Mouse (Mus musculus) Patski (cell line): ENCODE measurements around the gene Lemd1. TPM values are rescaled to one million over a fixed set of nuclear protein-coding genes. Genes with fewer than 3 reads are reported as not detected.

ENCODE experiments used
- ATAC-seq: fragments of 100-300 bp; one replicate; pipeline ENCODE4 v1.8.0; 2021
- CTCF ChIA-PET: fragments of 350-600 bp; sonication (Branson Sonifier 250); formaldehyde crosslinking; loops from one replicate; lab custom pipeline; 2022; ENCODE audit warnings: inconsistent platforms; lab: Charles Lee
- POLR2A ChIA-PET: fragments of 350-600 bp; sonication (Branson Sonifier 250); formaldehyde crosslinking; loops from one replicate; lab custom pipeline; 2022; ENCODE audit warnings: antibody characterized with exemption, inconsistent platforms; lab: Charles Lee
- DNase-seq: peaks from one replicate; pipeline ENCODE4 v3.0.0-alpha.2; 2011; ENCODE audit warnings: low read depth, low spot score
- H3K27me3 ChIP-seq: fragments of 371-371 bp; one replicate; pipeline ENCODE4 v1.5.1; 2021
- CTCF ChIP-seq: fragments of 100-300 bp; IDR thresholded peaks from one replicate; pipeline ENCODE4 v1.5.1; 2021
- in situ Hi-C: fragments of 300-500 bp; cut with MboI; formaldehyde crosslinking; loops from 3 replicates; pipeline ENCODE4 v1.11.1; 2018; ENCODE audit warnings: low pct_unique_long_range_greater_than_20kb, mixed read lengths
- polyA plus RNA-seq: library from polyadenylated mRNA; unstranded; gene quantifications from one replicate; pipeline ENCODE4 v1.2.3, GENCODE M21; 2021

Gene Lemd1
- polyA plus RNA-seq = 12.0 TPM

- no peak for DNase-seq
- in situ Hi-C loops = no loop called here
Observed at GRCm38 (mm10) chr1:132191093-132191785, at the start of gene Lemd1, which contains the start of gene AC124108.1. Gene Lemd1 (plus strand): TSS chr1:132191431. Gene AC124108.1 (plus strand): TSS chr1:132191457.

GRCm38 (mm10) chr1:132141753-132142152, 49.5 kb upstream of the Lemd1 start:
- no peak for ATAC-seq

More at GRCm38 (mm10) chr1:132191093-132191785, at the start of gene Lemd1, which contains the start of gene AC124108.1:
- TF ChIP-seq CTCF = no peak
- H3K27me3 ChIP-seq = peaks cover 3% of the 10 kb centered on the region
- ChIA-PET POLR2A (interaction anchor here (0.6 to 7.4 kb wide), 8 partner anchors 9 to 126 kb away, joined by 3 to 49 read pairs (median 6); no protein-coding TSS in a partner anchor), CTCF (interaction anchor here (0.7 to 4.1 kb wide), 9 partner anchors 14 to 101 kb away, joined by 3 to 19 read pairs (median 5); no protein-coding TSS in a partner anchor)
- no peak for ATAC-seq

GRCm38 (mm10) chr1:132143079-132143478, 48.2 kb upstream of the Lemd1 start:
- in situ Hi-C loops = no loop called here

More at GRCm38 (mm10) chr1:132141753-132142152, 49.5 kb upstream of the Lemd1 start:
- in situ Hi-C loops = no loop called here
- no peak for DNase-seq
- POLR2A ChIA-PET = no interaction called here
- CTCF ChIA-PET = interaction anchor here (4.0 kb wide), 1 partner anchor 9 kb away, joined by 31 read pairs; no protein-coding TSS in a partner anchor
- TF ChIP-seq CTCF = no peak
- H3K27me3 ChIP-seq = no peaks in the 10 kb centered on the region

GRCm38 (mm10) chr1:132143730-132144129, 47.5 kb upstream of the Lemd1 start:
- no peak for ATAC-seq
- CTCF ChIA-PET = no interaction called here
- DNase-seq = no peak
- no peak for TF ChIP-seq CTCF
- in situ Hi-C loops = no loop called here
- no peaks in the 10 kb centered on the region for H3K27me3 ChIP-seq
- POLR2A ChIA-PET = no interaction called here

More at GRCm38 (mm10) chr1:132143079-132143478, 48.2 kb upstream of the Lemd1 start:
- DNase-seq (no peak), ATAC-seq (no peak)
- POLR2A ChIA-PET = interaction anchor here (0.6 kb wide), 1 partner anchor 79 kb away, joined by 3 read pairs; no protein-coding TSS in a partner anchor
- CTCF ChIA-PET = interaction anchor here (1.2 kb wide), 1 partner anchor 23 kb away, joined by 4 read pairs; no protein-coding TSS in a partner anchor
- H3K27me3 ChIP-seq = no peaks in the 10 kb centered on the region
- no peak for TF ChIP-seq CTCF

- no peak for TF ChIP-seq CTCF
- H3K27me3 ChIP-seq = no peaks in the 10 kb centered on the region
- no peak for DNase-seq
- in situ Hi-C loops = no loop called here
- ChIA-PET CTCF (no interaction called here), POLR2A (no interaction called here)
- ATAC-seq = no peak
Observed at GRCm38 (mm10) chr1:132144223-132144622, 47.0 kb upstream of the Lemd1 start.

GRCm38 (mm10) chr1:132144837-132145236, 46.4 kb upstream of the Lemd1 start:
- no peak for ATAC-seq
- CTCF ChIA-PET = no interaction called here
- DNase-seq = no peak
- POLR2A ChIA-PET = no interaction called here
- H3K27me3 ChIP-seq = no peaks in the 10 kb centered on the region
- in situ Hi-C loops = no loop called here
- no peak for TF ChIP-seq CTCF

- DNase-seq (no peak), ATAC-seq (no peak)
- ChIA-PET CTCF (no interaction called here), POLR2A (no interaction called here)
- no peak for TF ChIP-seq CTCF
- in situ Hi-C loops = no loop called here
- H3K27me3 ChIP-seq = no peaks in the 10 kb centered on the region
Observed at GRCm38 (mm10) chr1:132145973-132146685, 45.1 kb upstream of the Lemd1 start.

GRCm38 (mm10) chr1:132149410-132149809, 41.8 kb upstream of the Lemd1 start:
- ATAC-seq = no peak
- DNase-seq = no peak
- no peak for TF ChIP-seq CTCF
- no peaks in the 10 kb centered on the region for H3K27me3 ChIP-seq
- ChIA-PET CTCF (interaction anchor here (3.4 to 11.0 kb wide), 2 partner anchors 10 to 29 kb away, joined by 31 to 134 read pairs; partner anchors contain the start of gene Cdk18), POLR2A (interaction anchor here (5.7 kb wide), 1 partner anchor 10 kb away, joined by 36 read pairs; the partner anchor contains the start of gene Cdk18)
- in situ Hi-C loops = no loop called here

- DNase-seq (no peak), ATAC-seq (peak; percentile 64)
- in situ Hi-C loops = loop anchor here (5.0 kb wide), 1 partner anchor 143 kb away; the partner anchor contains the start of gene Elk4
- ChIA-PET POLR2A (interaction anchor here (0.5 to 5.7 kb wide), 2 partner anchors 11 to 1045 kb away, joined by 5 to 36 read pairs; partner anchors contain the start of gene Cdk18), CTCF (interaction anchor here (1.4 to 11.0 kb wide), 3 partner anchors 11 to 29 kb away, joined by 5 to 134 read pairs (median 31); partner anchors contain the start of gene Cdk18)
- no peaks in the 10 kb centered on the region for H3K27me3 ChIP-seq
- TF ChIP-seq CTCF = no peak
Observed at GRCm38 (mm10) chr1:132150171-132150570, 41.1 kb upstream of the Lemd1 start.
